Mouse (Mus musculus): ENCODE measurements around the gene Abcd2. TPM values are rescaled to one million over a fixed set of nuclear protein-coding genes. Genes with fewer than 3 reads are reported as not detected.

Abcd2 gene
- 3.9 TPM for polyA plus RNA-seq (2014; fragmentation: Illumina TruSeq; extraction: RNeasy Lipid Tissue Mini Kit (QIAGEN cat#74804); ENCODE audit: low replicate concordance)

GRCm38 (mm10) chr15:91191412-91192222 lies at the start of gene Abcd2:
TSS of gene Abcd2 (minus strand) at chr15:91191799.

DNA sequence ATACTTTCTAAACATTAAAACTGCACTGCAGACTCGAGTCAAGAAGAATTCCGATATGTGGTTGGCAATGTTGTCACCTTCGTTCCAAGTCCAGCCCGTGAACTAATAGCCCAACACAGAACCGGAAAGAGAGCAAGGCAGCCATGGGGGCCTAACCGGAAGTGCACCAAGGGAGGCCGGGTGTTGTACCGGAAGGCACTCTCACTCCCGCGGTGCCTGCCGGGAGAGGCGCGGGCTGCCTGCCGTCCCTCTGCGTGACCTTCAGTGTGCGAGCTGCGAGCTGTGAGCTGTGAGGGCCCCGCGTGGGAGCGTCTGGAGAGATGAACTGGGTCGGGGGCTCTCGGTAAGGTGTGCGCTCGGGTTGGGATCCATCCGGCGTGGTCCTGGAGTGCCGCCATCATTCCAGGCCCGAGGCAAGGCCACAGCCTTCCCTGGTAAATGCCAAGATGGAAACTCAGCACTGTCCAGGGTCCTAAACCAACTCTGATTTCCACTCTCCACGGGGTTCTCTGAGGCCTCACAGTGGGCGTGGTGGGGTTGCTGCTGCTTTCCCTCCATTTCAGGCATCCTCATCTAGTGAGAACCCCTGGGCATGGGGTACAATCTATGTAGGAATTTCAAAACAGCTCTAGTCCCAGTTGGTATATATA lies 7.8 kb upstream of the Abcd2 start, which contains the start of gene CN725425:
TSS of gene CN725425 (plus strand) at position 239 of the 650 bp plus-strand sequence.

Other genes starting within 250 kb of the Abcd2 start
- 8.5 TPM for gene Kif21a, start 141.9 kb downstream of the Abcd2 start, polyA plus RNA-seq (2014; fragmentation: Illumina TruSeq; extraction: RNeasy Lipid Tissue Mini Kit (QIAGEN cat#74804); ENCODE audit: low replicate concordance)
- not detected for gene CN725425, start 7.7 kb upstream of the Abcd2 start, polyA plus RNA-seq (2014; fragmentation: Illumina TruSeq; extraction: RNeasy Lipid Tissue Mini Kit (QIAGEN cat#74804); ENCODE audit: low replicate concordance)

All from small intestine, adult 10 weeks (tissue).